Comparison of ENCODE assay signal across 37 mouse cellular contexts in genomic region chr2:181216037-181216436, GRCm38 (mm10). TPM values are rescaled to one million over a fixed set of nuclear protein-coding genes. Genes with fewer than 3 reads are reported as not detected.
"Had no signal": no experiment of that assay in that cellular context is flagged by ENCODE, and none has a peak within 500 bp of the region (broad histone marks: within the 10 kb centered on the region; RNA-seq: fewer than 3 reads in every experiment).

No protein-coding gene starts in this region.

- H3K4me2 ChIP-seq: heart, embryonic 12.5 days; hindbrain, embryonic 12.5 days; hindbrain, embryonic 14.5 days; intestine, embryonic 15.5 days; limb, embryonic 12.5 days had no signal

- H3K4me3 ChIP-seq: heart, embryonic 10.5 days; heart, embryonic 12.5 days; hindbrain, embryonic 10.5 days; hindbrain, embryonic 12.5 days; intestine, embryonic 15.5 days; left cerebral cortex, adult 2 months; limb, embryonic 10.5 days; limb, embryonic 12.5 days had no signal

- H3K36me3 ChIP-seq: heart, embryonic 10.5 days; heart, embryonic 12.5 days; hindbrain, embryonic 10.5 days; hindbrain, embryonic 12.5 days; intestine, embryonic 15.5 days; limb, embryonic 10.5 days; limb, embryonic 12.5 days had no signal

- H3K9ac ChIP-seq: forebrain, postnatal 0 days; heart, embryonic 12.5 days; hindbrain, embryonic 12.5 days; hindbrain, embryonic 14.5 days; intestine, embryonic 15.5 days; limb, embryonic 12.5 days had no signal

- ATAC-seq: forebrain, postnatal 0 days; hindbrain, embryonic 16.5 days; inflammation-experienced regulatory T-cells, adult 6 months; intestine, embryonic 15.5 days; intestine, postnatal 0 days had no signal

- H3K9me3 ChIP-seq: heart, embryonic 10.5 days; heart, embryonic 12.5 days; hindbrain, embryonic 10.5 days; hindbrain, embryonic 12.5 days; intestine, embryonic 15.5 days; limb, embryonic 10.5 days; limb, embryonic 12.5 days had no signal

- DNase-seq: forebrain, postnatal 0 days; gastrocnemius, postnatal 14 days; heart, adult 18-20 months; heart, postnatal 10 days; heart, postnatal 4 days; kidney, adult 18-20 months; kidney, adult 8-10 months; kidney, postnatal 10 days; kidney, postnatal 4 days; layer of hippocampus, adult 9-11 months; layer of hippocampus, postnatal 36 days had no signal

- H3K27ac ChIP-seq: heart, embryonic 10.5 days; hindbrain, embryonic 10.5 days; hindbrain, embryonic 12.5 days; hindbrain, embryonic 14.5 days; intestine, embryonic 15.5 days; left cerebral cortex, adult 2 months; limb, embryonic 10.5 days; limb, embryonic 12.5 days had no signal

RNA-seq across cellular contexts. Expression of gene Srms, which starts 3.1 kb away (rescaled TPM):
- total RNA-seq: gastrocnemius, postnatal 4 days; granulocyte monocyte progenitor cell, adult 5-6 weeks had no signal
- polyA plus RNA-seq: hindbrain, embryonic 10.5 days had no signal

RNA-seq across cellular contexts. Expression of gene Fndc11, which starts 3.8 kb away (rescaled TPM):
- total RNA-seq: forebrain, postnatal 0 days; gastrocnemius, adult 18-20 months; gastrocnemius, adult 8-10 months; gastrocnemius, postnatal 14 days; gastrocnemius, postnatal 4 days; granulocyte monocyte progenitor cell, adult 5-6 weeks; heart, adult 18-20 months; heart, adult 8-10 months; heart, postnatal 25 days; heart, postnatal 4 days; layer of hippocampus, adult 8-10 months; layer of hippocampus, postnatal 14 days; layer of hippocampus, postnatal 36 days; left cerebral cortex, adult 2 months; left cerebral cortex, postnatal 14 days; left cerebral cortex, postnatal 36 days; liver, adult 2 months had no signal
- polyA plus RNA-seq: heart, embryonic 10.5 days; heart, embryonic 12.5 days; heart, embryonic 14.5 days; hindbrain, embryonic 14.5 days; intestine, embryonic 15.5 days; intestine, postnatal 0 days had no signal

RNA-seq across cellular contexts. Expression of gene Ptk6, which starts 13.4 kb away (rescaled TPM):
- total RNA-seq: forebrain, postnatal 0 days; gastrocnemius, adult 18-20 months; gastrocnemius, adult 8-10 months; gastrocnemius, postnatal 14 days; granulocyte monocyte progenitor cell, adult 5-6 weeks; heart, adult 8-10 months; heart, postnatal 10 days; heart, postnatal 25 days; heart, postnatal 4 days; layer of hippocampus, adult 8-10 months; layer of hippocampus, postnatal 14 days; left cerebral cortex, postnatal 36 days had no signal
- polyA plus RNA-seq: forebrain, postnatal 0 days; heart, embryonic 10.5 days; heart, embryonic 12.5 days; heart, embryonic 14.5 days; hindbrain, embryonic 10.5 days; hindbrain, embryonic 12.5 days; hindbrain, embryonic 14.5 days; hindbrain, embryonic 16.5 days; kidney, embryonic 14.5 days; kidney, embryonic 16.5 days; limb, embryonic 10.5 days; limb, embryonic 12.5 days had no signal
